Mouse (Mus musculus) layer of hippocampus, postnatal 14 days (tissue): Measurements from ENCODE around the gene Pcdh9. TPM values are rescaled to one million over a fixed set of nuclear protein-coding genes. Genes with fewer than 3 reads are reported as not detected.

Experiments
- DNase-seq, 2 experiments: peaks; one replicate each; pipeline ENCODE4 v3.0.0; 2021 to 2022; ENCODE audit warnings: low spot score in 2 of 2, mixed read lengths in 1 of 2
- total RNA-seq, 2 experiments: library from RNA; stranded (reverse); gene quantifications; 2 replicates each; pipeline ENCODE4 v1.2.3; 2021

Gene Pcdh9
- total RNA-seq, 2 experiments from 2014 or later = 178 to 189 TPM

DNA sequence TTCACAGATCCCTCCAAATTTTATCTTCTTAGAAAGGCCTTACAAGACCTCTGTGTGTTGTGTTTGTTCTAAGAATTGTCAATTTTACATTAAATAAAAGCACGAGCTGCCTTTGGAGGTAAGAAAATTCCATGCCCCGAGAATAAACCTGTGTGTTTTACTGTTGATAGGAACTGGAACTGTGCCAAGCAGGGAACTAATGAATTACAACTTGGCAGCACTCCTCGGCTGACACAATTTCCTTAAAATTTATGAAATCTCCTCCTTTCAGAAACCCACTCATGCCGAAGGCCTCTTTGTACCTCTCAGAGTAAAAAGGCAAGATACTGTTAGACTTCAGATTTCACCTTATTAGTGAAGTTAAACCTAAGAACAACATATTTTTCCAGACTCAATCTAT lies 72.9 kb downstream of the Pcdh9 start:
- no peak for DNase-seq

DNA sequence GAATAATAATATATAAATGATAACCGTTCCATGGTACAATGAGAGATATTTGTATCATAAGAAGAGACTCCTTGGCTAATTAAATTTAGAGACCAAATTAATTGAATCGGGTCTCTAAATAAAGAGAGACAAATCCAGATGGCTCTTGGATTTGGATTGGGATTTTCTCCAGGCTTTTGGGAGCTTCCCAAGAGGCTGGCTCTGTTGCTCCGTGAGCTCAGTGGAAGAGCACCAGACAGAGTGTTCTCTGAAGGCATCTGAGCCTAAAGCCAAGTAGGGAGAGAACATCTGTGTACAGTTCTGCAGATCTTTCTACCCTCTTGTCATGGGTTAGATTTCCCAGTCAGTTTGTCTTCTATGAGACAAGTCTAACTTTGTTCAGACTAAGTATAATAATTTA lies 95.9 kb downstream of the Pcdh9 start:
- peak in 1 of 2 experiments; percentile 73 for DNase-seq

DNA sequence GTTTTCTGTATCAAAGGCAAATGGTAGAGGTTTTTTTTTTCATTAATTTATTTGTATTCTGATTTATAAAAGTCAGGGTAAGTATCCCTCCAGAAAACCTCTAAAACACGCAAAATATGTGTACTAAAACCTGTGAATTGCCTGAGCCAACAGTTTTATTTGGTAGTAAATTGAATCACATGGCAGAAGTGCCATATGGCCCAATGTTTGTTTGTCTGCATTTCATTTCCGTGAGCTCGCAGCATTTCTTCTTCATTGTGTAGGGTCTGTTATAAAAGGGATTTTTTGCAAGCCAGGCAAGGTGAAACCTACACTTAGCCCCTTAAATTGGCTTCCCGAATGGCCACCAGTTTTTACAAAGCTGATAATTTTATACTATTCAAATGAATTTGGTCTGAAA lies 104.2 kb downstream of the Pcdh9 start:
- DNase-seq = peak in 1 of 2 experiments; percentile 32

DNA sequence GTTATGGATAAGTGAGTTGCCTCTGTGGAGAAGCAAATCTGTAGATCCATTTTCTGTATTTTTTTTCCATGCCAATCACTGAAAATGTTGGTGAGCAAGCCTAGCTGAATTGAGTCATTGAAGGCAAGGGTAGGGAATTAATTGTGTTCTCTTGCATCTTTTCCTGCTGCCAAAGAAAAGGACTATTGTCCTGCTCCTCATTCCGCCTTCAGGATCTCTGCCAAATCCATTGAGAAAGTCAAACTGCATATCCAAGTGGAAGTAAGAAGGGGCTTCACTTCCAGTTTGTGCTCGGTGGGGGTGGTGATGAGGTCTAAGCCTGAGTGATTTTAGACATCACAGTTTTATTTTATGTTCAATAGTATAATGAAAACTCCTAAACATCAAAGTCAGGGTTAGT lies 105.4 kb downstream of the Pcdh9 start:
- peak in 1 of 2 experiments; percentile 29 for DNase-seq

DNA sequence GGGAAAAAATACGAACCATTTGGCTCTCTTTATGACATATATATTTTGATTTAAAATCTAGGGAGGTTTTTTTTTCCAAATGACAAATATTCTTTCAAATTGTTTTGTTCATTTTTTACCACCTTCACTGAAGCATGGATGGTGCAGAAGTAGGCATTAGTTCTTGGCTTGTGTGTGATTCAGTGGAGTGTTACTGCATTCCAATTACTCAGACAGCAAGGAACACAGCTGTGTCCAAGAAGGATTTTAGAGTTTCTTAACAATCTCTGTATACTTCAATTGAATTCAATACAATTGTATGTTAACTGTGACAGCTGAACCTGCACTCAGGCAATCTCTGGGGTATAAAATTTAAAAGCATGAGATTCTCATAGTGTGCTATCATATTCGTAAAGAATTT lies 127.6 kb downstream of the Pcdh9 start:
- no peak for DNase-seq

DNA sequence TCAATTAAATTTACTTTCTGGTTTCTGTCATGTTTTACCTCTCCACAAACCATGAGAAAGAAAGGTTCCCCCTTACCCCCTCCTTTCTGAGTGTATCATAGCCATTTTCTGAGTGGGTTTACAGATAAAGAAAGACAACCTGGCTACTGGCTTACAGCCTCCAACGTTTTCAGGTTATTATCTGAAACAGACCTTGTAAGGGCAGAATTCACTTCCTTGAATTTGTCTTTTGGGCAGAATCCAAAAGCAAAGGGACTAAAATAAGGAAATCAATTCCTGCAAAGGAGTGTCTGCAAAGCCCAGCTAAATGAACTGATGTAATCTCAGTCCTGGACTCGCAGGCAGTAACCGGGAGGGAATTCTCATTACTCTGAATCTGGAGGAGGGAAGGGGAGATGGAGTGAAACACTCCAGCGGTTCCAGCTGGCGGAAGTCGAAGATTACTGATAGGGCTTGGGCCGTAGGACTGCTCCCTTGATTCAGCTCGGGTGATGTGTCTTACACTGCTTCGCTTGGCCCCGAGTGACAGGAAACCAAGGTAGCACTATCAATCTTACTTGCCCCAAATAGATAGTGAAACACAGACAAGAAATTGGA lies 156.3 kb downstream of the Pcdh9 start:
- no peak for DNase-seq

DNA sequence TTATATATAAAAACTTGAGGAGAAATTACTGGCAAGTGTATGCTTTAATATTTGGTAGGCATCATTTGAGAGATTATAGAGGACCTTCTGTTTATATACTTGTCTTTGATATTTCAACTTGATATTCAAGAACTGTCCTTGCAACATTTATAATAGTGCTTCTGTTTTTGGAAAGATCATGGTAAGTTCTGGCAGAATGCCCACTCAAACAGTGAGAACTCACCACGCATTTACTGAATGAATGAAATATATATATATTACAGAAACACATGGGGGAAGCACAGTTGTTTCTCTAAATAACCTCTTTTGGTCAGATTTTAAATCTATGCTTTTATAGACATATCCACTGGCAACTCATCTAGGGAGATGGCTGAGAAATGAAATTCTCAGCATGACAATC lies 164.7 kb downstream of the Pcdh9 start:
- DNase-seq = no peak

DNA sequence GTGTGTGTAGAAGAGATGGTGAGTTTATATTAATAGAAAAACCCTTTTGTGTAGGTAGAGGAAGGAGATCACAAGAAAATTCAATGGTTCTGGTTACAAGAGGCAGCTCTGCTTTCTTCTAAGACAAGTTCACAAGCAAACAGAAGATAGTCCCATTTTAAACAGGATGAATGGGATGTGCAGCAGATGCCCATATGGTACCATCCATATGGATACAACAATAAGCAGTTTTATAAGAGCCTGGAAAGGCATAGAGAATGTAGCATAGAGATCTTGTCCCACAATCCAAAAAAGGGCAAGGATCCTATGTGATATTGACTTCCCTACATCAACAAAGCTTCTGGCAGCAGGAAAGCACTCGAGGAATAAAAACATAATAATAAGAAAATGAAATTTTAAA lies 171.3 kb downstream of the Pcdh9 start:
- no peak for DNase-seq

DNA sequence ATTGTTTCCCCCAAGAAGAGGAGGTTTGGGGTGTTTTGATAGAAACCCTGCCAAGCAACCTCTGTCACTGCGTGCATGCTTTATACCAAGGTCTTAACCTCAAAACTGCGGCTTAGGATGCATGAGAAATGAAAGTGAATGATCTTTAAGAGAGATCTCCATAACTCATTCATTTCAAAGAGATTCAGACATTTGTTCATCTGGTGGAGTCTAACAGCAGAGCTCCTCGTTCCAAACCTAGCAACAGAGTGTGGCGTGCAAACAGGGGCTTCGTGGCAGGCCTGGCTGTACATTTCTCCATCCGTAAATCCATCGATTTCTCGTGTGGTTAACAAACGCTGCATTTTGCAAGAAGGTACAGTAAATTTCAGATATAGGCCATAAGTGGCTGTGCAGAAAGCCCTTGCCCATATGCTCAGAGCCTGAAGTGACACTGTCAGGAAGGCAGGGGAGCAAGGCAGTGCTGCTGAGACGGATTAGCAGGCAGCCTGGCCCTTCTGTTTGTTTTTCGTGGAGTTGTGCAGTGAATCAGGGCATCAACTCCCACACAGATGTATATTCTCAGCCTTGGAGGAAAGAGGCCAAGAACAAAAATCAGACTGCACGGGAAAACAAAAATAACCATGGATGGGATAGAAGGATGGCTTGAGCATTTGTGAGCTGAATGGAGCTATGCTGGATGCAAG lies 177.1 kb downstream of the Pcdh9 start:
- DNase-seq = peak; percentile 50

DNA sequence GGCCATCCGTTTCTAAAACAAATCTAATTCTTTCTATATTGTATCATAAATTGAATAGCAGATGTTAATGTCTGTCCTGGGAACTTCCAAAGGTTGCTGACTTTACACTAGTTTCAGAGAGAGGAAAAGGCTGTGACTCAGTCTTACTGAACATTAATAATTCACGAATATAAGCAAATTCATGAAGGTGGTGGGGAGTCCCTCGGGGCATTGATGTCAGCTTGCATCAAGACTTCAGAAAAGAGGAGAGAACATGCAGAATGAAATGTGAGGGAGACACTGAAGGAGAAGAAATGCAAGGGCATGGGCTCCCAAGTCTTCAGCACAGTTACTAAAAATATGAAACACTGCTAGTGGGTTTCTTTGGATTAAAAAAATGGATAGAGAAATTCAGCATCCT lies 181.8 kb downstream of the Pcdh9 start:
- no peak for DNase-seq

DNA sequence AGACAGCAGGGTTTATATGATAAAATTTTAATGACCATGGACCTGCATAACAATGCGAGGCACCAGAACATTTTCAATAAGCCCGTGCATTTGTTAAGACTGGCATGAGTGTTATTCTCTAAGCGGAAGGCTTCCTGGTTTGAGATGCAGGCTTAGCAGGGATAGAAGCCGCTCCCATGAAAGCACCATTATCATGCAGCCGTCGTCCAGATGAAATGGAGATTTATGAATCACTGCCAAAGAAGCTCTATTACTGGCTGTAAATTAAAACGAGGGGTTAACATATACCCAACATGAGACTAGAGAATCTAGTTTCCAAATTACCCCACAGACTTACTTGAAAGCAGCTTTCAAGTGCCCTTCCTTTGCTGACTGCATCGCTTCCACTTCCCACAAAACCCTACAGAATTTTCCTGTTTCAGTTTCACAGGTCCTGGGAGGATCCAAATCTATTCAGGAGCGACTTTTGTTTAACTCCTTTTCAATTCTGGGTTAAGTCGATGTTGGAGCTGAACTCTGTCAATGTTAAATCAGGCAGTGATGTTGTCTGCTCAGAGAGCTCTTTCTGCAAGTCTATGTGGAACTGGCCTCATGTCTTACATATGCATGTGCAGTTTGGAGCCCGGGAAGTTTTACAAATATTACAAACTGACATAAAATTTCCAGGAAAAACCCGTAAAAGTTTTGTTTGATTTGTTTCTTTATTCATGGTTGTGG lies 188.9 kb downstream of the Pcdh9 start:
- DNase-seq = peak; percentile 31 to 36

DNA sequence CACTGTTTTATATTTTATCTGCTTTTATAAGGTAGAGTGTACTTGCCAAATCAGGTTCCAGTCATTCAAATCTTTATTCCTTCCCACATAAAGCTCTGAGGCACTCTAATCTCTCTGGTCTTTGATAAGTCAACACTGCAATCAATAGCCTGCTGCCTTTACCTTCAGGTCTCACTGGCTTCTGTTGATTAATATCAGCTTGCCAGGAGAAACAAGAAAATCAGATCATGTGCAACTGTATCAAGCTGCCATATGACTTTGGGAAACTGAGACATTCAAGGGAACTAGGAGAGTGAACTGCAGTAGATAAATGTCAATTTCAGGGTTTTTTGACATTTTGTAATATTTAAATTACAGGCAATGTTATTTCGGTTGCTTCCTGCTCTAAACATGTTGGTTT lies 189.6 kb downstream of the Pcdh9 start:
- no peak for DNase-seq

DNA sequence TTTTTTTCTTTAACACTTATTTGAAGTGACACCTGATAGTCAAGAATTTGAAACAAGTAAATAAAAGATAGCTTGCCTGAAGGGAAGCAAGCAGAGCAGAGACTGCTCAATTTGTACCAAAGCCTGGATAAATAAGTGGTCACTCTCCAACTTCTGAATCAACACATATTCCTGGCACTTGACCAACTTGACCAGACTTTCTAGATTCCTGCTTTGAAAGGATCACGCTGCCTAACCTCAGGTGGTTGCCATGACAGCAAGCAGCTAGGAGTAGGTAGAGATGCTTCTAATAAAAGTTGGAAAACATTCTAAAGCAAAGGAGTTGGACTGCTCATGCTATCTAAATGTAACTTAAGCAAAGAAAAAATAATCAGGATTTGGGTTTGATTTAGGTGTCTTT lies 205.8 kb downstream of the Pcdh9 start:
- no peak for DNase-seq

DNA sequence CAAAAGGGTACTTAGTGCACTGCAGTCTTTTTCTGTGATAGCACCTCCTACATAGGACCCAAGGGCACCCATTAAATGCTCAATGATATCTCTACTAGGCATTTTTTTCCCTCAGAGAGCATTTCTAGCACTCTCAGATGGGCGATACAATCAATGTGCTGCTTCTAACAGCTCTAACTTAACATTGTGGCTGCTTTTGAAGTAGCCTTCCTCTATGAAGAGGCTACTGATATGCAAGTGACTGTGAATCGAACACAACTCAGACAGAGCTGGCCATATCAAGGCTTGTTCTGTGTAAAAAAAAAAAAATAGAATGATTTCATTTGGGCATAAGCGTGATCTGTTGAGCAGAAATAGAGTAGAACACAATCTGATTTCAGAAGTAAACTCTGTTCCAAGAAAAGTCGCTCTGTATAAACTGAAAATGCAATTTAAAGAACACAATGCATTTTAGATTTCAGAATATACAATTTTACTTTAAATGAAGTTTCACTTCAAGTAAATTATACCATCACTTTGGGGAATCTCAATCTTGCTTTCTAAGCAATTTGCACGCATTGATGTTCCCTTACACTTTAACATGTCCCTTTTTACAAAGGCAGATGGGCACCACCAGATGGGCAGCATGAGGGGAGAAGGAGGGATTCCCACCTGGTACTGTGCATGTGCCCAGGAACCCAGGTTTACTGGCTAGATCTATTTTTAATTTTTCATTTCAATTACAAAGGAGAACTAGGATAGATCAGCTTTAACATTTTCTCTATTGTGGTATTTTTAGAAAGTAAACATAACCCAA lies 215.0 kb downstream of the Pcdh9 start:
- peak; percentile 48 to 89 for DNase-seq

DNA sequence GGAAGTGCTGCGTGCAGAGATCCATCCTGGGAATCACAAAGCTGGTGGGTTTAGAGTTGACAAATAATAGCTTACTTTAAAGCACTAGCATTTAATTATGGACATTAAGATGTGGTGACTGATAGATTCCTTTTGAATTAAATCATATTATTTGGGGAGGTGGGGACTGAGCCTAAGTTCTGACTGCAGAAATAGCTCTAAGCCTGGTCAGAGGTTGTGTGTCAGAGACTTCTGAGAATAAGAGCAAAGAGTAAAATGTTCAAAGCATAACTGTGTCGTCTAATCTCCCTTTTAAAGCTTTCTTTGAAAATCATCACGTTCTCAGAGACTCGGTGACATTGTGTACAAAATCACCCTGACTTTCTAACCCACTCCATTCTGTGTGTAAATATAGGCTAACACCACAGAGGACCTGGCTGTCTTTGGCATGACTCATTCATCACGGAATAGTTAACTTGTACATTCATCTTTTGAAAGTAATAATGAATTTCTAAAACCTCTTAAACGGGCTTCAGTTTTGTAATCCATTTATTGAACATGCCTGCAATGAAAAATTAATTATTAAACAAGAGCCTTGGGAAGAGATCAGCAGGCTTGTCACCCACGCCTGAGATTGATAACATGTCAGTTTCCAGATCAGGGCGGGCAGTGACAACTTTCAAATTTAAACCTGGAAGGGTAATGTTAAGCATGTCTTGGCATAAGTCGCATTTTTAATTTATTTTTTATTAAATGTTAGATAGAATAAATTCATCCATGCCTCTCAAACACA lies 236.3 kb downstream of the Pcdh9 start:
- no peak for DNase-seq

DNA sequence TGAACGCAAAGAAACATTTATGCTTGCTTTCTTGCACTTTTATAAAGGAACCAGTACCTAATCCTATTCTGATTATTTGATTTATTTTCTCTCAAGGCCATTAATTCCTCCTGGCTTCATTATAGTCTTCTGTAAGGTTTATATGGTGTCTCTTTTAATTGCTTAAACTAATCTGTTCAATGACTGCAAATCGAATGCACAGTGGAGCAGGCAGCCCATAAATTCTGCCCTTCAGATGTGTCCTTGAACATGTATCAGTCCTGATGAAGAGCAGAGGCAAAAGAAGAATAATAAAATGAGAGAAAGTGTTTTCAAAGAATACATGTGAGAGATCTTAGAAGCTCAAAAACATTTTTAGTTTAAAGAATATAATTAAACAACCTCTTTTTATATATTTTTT lies 263.2 kb downstream of the Pcdh9 start:
- no peak for DNase-seq

DNA sequence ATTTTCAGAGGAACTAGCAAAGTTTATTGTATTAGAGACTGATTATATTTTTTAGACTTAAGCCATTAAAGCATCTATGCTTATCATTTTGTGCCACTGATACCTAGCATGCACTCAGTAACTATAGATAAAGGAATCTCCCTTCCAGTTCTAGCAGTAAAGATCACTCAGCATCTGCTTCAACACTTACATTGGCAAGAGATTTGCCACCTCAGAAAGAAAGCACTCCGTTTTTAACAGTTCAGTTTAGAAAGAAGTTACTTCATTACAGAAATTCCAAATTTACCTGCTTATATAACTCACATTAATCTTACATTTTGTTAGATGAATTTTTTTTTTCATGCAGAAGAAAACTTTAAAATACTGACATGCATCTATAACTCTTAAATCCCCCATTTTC lies 266.3 kb downstream of the Pcdh9 start:
- no peak for DNase-seq

DNA sequence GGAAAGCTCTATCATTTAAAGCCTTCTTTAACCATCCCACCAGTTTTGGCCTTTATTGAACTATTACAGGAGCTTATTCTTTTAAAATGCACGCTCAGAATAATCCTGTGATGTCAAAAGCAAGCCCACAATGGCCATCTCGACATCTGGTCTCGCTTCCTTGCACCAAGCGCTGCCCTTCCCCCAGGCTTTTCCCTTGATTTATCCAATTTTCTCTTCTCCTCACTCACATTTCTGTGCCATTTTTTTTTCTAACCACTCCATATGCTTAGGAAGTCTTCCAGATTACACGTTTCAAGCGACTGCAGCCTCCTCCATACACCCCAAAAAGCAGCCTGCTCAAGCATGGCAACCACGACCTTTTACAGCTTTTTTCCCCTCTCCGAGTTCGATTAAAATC lies 269.3 kb downstream of the Pcdh9 start:
- peak in 1 of 2 experiments; percentile 31 for DNase-seq

DNA sequence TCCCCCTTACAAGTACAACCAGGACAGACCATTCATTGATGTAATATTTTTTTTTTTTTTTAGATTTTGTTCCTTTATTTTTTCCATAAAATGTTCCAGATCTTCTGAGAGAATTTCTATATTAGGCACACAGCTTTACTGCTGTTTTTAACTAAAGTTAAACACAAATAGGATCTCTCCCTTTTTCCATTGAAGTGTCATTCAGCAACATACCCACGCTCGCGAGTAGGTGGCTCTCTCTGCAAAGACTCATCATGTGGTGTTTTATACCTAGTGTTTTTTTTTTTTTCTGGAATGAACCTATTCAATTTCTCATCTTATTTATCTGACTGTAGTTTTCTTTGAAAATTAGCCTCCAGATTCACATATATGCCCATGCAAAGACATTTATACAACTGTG lies 282.9 kb downstream of the Pcdh9 start:
- DNase-seq = no peak

DNA sequence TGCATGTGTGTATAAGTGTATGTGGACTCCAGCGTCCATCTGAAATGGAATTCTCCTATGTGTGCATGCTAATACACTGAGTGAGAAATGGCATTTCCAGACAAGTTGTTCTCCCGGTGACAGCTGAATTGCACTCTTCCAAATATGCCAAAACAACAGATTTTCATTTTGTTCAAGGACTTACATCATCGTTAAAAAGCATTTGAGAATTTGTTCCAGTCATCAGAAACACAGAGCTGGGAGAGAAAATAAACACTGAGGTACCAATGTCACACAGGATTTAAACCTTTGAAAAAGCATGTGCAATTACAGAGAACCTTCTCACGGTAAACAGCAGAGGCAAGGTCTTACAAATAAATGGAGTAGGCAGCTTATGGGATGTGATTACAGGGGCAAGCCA lies 290.5 kb downstream of the Pcdh9 start:
- peak in 1 of 2 experiments; percentile 69 for DNase-seq
